Mouse (Mus musculus): ENCODE measurements at regions not wholly inside any gene's neighbourhood (a gene's known extent, or its start where the extent isn't known, plus 50 kb on each side); places are given as distances from the start of the nearest gene placed in this dataset.

DNA sequence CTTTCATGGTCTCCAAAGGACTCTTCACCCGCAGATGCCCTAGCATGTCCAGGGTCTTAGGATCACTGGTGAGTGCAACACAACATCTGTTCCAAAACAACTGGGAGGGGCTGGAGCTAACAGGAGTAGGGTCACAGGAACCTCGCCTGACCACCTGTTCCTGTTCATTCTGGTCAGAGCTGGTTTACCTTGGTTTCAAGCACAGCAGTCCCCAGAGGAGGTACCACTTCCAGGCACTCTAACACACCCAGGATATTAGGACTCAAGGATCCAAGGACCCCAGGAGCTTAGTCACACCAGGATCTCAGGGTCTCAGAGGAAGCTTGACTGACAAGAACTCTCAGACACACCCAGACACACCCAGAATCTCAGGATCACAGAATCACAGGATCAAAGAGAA is 94.9 kb upstream of the Plscr5 start:
- WGBS: 76% methylated on average over 2 of the region's 2 CpGs
- DNase-seq (ENCODE audit: low spot score): no peak
- Histone ChIP-seq H3K9me3 (no peaks in the 10 kb centered on the region), H3K36me3 (no peaks in the 10 kb centered on the region), H3K4me1 (replicated peaks) (no peaks in the 10 kb centered on the region), H3K27ac (no peak overlapping the region), H3K27me3 (ENCODE audit: insufficient read depth, poor library complexity, severe bottlenecking) (no peaks in the 10 kb centered on the region), H3K4me3 (no peak overlapping the region)

DNA sequence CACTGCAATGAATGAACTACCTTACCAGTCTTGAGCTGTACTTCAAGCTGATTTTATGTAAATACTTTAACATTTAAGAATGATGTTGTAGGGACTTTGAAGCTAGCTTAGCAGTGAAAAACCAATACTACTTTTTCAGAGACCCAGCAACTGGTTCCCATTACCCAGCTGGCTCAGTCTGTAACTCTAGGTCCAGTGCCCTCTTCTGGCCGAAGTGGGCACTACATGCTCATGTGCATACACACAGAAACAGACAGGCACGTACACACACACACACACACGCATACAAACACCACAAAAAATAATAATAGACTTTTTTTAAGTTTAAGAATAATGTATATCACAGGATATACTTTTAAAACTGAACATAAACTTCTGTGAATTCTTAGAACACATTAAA is 63.2 kb upstream of the Plscr5 start:
- Histone ChIP-seq H3K4me1 (replicated peaks) (peaks cover 8% of the 10 kb centered on the region), H3K27me3 (ENCODE audit: insufficient read depth, poor library complexity, severe bottlenecking) (no peaks in the 10 kb centered on the region), H3K27ac (no peak overlapping the region), H3K9me3 (no peaks in the 10 kb centered on the region), H3K36me3 (no peaks in the 10 kb centered on the region), H3K4me3 (no peak overlapping the region)
- 93% methylated on average over 3 of the region's 3 CpGs for WGBS
- no peak for DNase-seq (ENCODE audit: low spot score)

DNA sequence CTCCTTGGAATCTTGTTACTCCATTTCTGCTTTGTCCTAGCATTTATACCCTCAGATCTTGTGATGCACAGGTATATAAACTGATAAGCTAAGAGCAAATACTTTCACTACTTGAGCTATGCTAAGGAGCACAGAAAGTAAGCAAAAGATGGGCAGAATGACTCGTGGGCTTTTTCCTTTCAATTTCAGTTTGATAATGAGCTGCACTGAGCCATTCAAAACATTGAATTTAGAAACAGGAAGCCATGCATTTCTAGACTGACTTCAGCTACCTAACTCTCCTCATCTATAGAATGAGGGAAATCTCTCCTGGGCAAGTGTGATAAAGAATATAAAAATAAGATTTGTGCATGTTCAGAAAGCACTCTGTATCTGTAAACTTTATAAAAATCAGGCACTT is 62.3 kb upstream of the Plscr5 start:
- Histone ChIP-seq H3K27me3 (ENCODE audit: insufficient read depth, poor library complexity, severe bottlenecking) (no peaks in the 10 kb centered on the region), H3K4me1 (replicated peaks) (peaks cover 8% of the 10 kb centered on the region), H3K4me3 (no peak overlapping the region), H3K36me3 (no peaks in the 10 kb centered on the region), H3K27ac (no peak overlapping the region), H3K9me3 (no peaks in the 10 kb centered on the region)
- DNase-seq (ENCODE audit: low spot score): no peak
- 63% methylated on average over 1 of the region's 1 CpGs for WGBS

DNA sequence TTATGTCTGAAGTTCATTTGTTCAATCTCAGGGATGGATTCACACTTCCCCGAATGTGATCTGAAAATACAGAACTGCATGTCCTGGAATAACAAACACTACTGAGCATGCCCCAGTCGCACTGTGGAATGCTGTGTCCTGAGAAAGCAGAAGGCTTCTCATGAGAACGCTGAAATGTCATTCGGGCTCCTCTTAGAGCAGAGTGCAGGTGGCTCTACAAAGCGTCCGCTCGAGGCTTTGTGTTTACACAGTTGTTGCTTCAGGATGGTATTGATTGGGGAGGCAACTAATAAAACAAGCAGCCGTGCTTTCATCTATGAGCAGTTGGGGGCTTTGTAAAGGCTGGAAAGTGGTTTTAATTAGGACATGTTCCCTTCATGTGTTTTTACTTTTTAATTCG is 60.3 kb upstream of the Plscr5 start:
- Histone ChIP-seq H3K9me3 (no peaks in the 10 kb centered on the region), H3K4me3 (no peak overlapping the region), H3K36me3 (no peaks in the 10 kb centered on the region), H3K4me1 (replicated peaks) (peaks cover 8% of the 10 kb centered on the region), H3K27me3 (ENCODE audit: insufficient read depth, poor library complexity, severe bottlenecking) (no peaks in the 10 kb centered on the region), H3K27ac (peak overlapping the region; percentile 50; the same call in 1 of the 2 replicates)
- peak; percentile 35 for DNase-seq (ENCODE audit: low spot score)
- WGBS: 42% methylated on average over 9 of the region's 9 CpGs

DNA sequence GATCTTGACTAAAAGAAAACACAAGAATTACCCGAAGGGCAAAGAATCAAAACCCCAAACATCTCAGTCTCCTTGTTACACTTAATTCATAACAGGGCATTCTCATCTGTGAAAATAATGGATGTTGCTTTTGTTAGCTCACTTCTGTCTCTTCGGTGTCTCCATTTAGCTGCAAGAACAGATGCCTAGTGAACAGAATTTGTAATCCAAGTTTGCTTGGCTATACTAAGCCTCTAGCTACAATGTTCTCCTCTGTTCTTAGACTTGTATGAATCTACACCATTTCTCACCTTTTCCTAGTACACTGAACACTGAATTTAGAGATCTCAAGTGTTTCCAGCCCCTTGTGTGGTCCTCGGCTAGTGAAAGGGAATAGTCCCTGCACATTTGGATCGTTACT is 50.8 kb upstream of the Plscr5 start:
- Histone ChIP-seq H3K4me1 (replicated peaks) (no peaks in the 10 kb centered on the region), H3K36me3 (no peaks in the 10 kb centered on the region), H3K27me3 (ENCODE audit: insufficient read depth, poor library complexity, severe bottlenecking) (no peaks in the 10 kb centered on the region), H3K9me3 (no peaks in the 10 kb centered on the region), H3K4me3 (no peak overlapping the region), H3K27ac (no peak overlapping the region)
- DNase-seq (ENCODE audit: low spot score): no peak
- WGBS: 86% methylated on average over 4 of the region's 4 CpGs

All from hindbrain, embryonic 10.5 days (tissue).